Mouse (Mus musculus): ENCODE measurements around the gene Fam83g. TPM values are rescaled to one million over a fixed set of nuclear protein-coding genes. Genes with fewer than 3 reads are reported as not detected.
A peak's percentile ranks its signal among the peaks of the same experiment; 100 is the strongest.

Gene Fam83g
- total and polyA plus RNA-seq, 2 experiments from 2014 or later = 0.10 to 0.21 TPM

DNA sequence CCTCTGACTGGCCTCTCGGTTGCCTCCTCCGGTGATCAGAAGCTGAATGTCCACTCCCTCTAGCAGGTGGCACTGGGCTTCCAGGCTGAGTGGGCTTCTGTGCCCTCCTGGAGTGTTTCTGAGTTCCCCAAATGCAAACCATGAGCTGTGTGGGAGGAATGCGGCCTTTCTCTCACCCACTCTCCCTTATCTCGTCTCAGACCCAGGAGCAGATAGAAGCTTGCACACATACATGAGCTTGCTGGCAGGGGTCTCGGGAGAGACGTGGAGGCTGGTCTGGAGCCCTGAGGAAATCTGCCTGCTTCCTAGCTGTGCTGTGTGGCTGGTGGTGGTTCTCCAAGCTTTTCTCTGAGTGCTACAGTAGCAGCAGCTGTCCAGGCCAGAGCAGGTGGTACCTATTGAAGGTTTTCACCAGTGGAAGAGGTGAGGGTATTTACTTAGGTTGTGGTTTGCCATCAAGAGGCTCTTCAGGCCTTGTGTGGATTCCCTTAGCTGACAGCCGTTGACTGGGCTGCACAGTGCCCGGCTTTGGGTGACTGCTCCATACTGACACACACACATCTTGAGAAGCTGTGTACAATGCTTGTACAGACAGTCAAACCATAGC lies 1.3 kb downstream of the Fam83g start:
- TF ChIP-seq CTCF (IDR thresholded peaks at IDR 0.05; ENCODE audit: low read depth) = no peak
- no peak for DNase-seq (ENCODE audit: low spot score)
- Histone ChIP-seq H3K9me3 (ENCODE audit: low read length) (no peaks in the 10 kb centered on the region), H3K9ac (replicated peaks; ENCODE audit: low read length) (no peak overlapping the region), H3K27ac (no peak overlapping the region), H3K27me3 (ENCODE audit: insufficient read depth, low read length) (peaks cover 24% of the 10 kb centered on the region), H3K36me3 (ENCODE audit: insufficient read depth, low read length) (no peaks in the 10 kb centered on the region), H3K4me2 (ENCODE audit: low read depth, low read length) (no peak overlapping the region), H3K4me1 (ENCODE audit: insufficient read depth, low read length) (no peaks in the 10 kb centered on the region), H3K4me3 (ENCODE audit: low read length) (no peak overlapping the region)
- 69% methylated on average over 8 of the region's 8 CpGs for WGBS
- ATAC-seq = no peak

DNA sequence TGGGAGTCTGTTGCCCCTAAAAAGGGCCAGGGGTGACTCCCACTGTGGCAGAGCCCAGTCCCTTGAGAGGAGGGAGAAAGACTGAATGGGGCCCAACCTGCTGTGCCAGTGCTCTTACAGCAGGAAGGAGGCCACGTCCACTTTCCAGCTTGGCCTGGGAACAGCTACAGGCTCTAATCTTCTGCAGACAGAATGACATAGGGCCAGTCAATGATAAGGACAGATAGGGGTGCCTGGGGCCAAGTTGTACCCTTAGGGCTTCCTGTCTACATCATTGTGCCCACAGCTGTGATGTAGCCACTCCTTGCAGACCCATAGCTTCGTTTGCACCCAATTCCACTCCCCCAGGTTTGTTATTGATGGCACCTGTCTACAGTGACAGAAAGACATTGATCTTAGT lies 2.2 kb downstream of the Fam83g start:
- Histone ChIP-seq H3K27ac (no peak overlapping the region), H3K9me3 (ENCODE audit: low read length) (no peaks in the 10 kb centered on the region), H3K36me3 (ENCODE audit: insufficient read depth, low read length) (no peaks in the 10 kb centered on the region), H3K4me1 (ENCODE audit: insufficient read depth, low read length) (no peaks in the 10 kb centered on the region), H3K4me2 (ENCODE audit: low read depth, low read length) (no peak overlapping the region), H3K4me3 (ENCODE audit: low read length) (no peak overlapping the region), H3K27me3 (ENCODE audit: insufficient read depth, low read length) (peaks cover 24% of the 10 kb centered on the region), H3K9ac (replicated peaks; ENCODE audit: low read length) (no peak overlapping the region)
- TF ChIP-seq CTCF (IDR thresholded peaks at IDR 0.05; ENCODE audit: low read depth) = no peak
- ATAC-seq = no peak
- no peak for DNase-seq (ENCODE audit: low spot score)
- 65% methylated on average over 2 of the region's 2 CpGs for WGBS

DNA sequence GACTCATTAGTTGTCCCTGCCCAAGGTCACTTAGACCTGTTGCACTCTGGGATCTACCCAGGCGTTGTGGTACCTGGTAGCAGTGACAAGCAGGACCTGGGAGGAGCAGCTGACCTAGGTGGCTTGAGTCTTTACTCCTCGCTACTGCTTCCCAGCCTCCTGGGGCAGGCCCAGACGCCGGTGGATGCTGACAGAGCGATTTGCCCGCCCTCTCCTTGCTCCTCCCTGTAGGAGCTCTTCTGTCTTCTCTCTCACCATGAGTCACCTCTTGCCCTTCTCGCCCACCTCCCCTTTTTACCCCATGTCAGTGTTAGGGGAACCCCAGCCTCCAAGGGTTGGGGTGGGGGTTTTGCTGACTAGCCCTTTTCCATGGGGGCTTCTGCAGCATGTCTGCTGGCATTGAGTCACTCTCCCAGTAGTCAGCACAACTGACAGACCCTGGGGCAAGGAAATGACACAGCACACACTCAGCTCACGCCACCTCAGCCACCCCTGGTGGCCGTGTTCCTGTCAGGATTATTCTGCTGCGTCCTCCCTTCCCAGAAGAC lies 3.1 kb downstream of the Fam83g start:
- Histone ChIP-seq H3K4me2 (ENCODE audit: low read depth, low read length) (no peak overlapping the region), H3K36me3 (ENCODE audit: insufficient read depth, low read length) (no peaks in the 10 kb centered on the region), H3K27me3 (ENCODE audit: insufficient read depth, low read length) (peaks cover 24% of the 10 kb centered on the region), H3K9me3 (ENCODE audit: low read length) (no peaks in the 10 kb centered on the region), H3K27ac (no peak overlapping the region), H3K9ac (replicated peaks; ENCODE audit: low read length) (no peak overlapping the region), H3K4me3 (ENCODE audit: low read length) (no peak overlapping the region), H3K4me1 (ENCODE audit: insufficient read depth, low read length) (no peaks in the 10 kb centered on the region)
- 42% methylated on average over 10 of the region's 10 CpGs for WGBS
- DNase-seq (ENCODE audit: low spot score) (no peak), ATAC-seq (no peak)
- no peak for TF ChIP-seq CTCF (IDR thresholded peaks at IDR 0.05; ENCODE audit: low read depth)

DNA sequence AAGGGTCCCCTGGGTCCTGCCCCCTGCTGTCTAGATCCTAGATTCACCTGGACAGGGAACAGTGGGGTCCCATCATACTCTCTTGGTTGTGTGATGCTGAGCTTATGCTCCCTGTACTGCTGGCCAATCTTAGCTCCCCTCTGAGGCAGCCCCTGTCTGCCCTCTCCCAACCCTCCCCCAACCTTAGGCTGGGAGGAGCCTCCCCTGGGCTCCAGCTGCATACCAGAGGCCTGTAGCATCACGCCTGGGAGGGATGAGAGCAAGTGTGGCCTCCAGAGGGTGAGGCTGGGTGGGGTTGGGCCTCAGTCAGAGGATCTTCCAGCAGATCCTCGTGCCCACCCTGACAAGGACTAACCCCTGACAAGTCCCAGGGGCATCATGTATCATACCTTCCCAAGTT lies 3.7 kb downstream of the Fam83g start:
- TF ChIP-seq CTCF (IDR thresholded peaks at IDR 0.05; ENCODE audit: low read depth) = no peak
- H3K36me3 ChIP-seq (ENCODE audit: insufficient read depth, low read length) = no peaks in the 10 kb centered on the region
- no peak overlapping the region for H3K27ac ChIP-seq
- no peak overlapping the region for H3K4me3 ChIP-seq (ENCODE audit: low read length)
- ATAC-seq (no peak), DNase-seq (ENCODE audit: low spot score) (no peak)
- no peak overlapping the region for H3K4me2 ChIP-seq (ENCODE audit: low read depth, low read length)
- no peak overlapping the region for H3K9ac ChIP-seq (replicated peaks; ENCODE audit: low read length)
- no peaks in the 10 kb centered on the region for H3K9me3 ChIP-seq (ENCODE audit: low read length)
- peaks cover 24% of the 10 kb centered on the region for H3K27me3 ChIP-seq (ENCODE audit: insufficient read depth, low read length)
- no peaks in the 10 kb centered on the region for H3K4me1 ChIP-seq (ENCODE audit: insufficient read depth, low read length)
- WGBS = 77% methylated on average over 2 of the region's 2 CpGs

DNA sequence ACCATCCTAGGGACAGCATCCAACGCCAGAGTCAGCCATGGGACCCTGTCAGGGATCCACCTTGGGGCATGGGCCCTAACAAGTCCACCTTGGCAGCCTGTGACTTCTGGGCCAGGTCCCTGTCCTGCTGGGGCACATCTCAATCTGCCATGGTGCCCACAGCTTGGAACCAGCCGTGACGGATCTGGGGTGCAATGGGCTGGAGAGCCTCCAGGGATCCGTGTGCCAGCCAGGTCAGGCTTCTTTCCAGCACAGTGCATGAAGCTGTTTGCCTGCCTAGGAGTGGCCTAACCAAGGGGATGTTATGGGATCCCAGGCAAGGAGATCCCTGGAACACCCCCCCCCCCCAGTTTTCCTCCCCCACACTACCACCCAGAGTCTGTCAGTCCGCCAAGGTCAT lies 9.1 kb downstream of the Fam83g start:
- H3K9me3 ChIP-seq (ENCODE audit: low read length) = no peaks in the 10 kb centered on the region
- TF ChIP-seq CTCF (IDR thresholded peaks at IDR 0.05; ENCODE audit: low read depth) = no peak
- no peak overlapping the region for H3K9ac ChIP-seq (replicated peaks; ENCODE audit: low read length)
- 71% methylated on average over 5 of the region's 5 CpGs for WGBS
- no peaks in the 10 kb centered on the region for H3K27me3 ChIP-seq (ENCODE audit: insufficient read depth, low read length)
- no peaks in the 10 kb centered on the region for H3K4me1 ChIP-seq (ENCODE audit: insufficient read depth, low read length)
- ATAC-seq (0 out of 2 replicates have a peak, but pooled peaks have one; percentile 38), DNase-seq (ENCODE audit: low spot score) (peak; percentile 8)
- no peak overlapping the region for H3K4me2 ChIP-seq (ENCODE audit: low read depth, low read length)
- no peak overlapping the region for H3K27ac ChIP-seq
- H3K4me3 ChIP-seq (ENCODE audit: low read length) = no peak overlapping the region
- no peaks in the 10 kb centered on the region for H3K36me3 ChIP-seq (ENCODE audit: insufficient read depth, low read length)

DNA sequence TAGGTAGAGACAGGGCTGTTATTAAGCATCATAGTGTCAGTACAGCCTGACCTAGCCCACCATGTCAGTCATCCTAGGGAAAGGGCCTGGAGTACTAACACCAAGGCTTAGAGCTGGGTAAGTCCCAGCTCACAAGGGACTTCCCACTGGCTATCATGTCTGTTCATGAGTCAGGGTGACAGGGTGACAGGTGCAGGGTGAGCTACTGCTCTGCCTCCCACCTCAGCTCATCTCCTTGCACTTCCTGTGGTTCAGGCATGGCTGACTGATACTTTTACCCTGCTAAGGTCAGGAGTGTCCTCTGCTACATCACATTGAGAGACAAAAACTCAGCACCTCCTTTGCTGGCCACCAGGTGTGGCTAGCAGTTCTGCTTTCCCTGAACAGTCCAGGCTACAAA lies 15.0 kb downstream of the Fam83g start:
- TF ChIP-seq CTCF (IDR thresholded peaks at IDR 0.05; ENCODE audit: low read depth) = no peak
- no peaks in the 10 kb centered on the region for H3K9me3 ChIP-seq (ENCODE audit: low read length)
- H3K4me2 ChIP-seq (ENCODE audit: low read depth, low read length) = no peak overlapping the region
- ATAC-seq (no peak), DNase-seq (ENCODE audit: low spot score) (no peak)
- H3K4me3 ChIP-seq (ENCODE audit: low read length) = no peak overlapping the region
- H3K36me3 ChIP-seq (ENCODE audit: insufficient read depth, low read length) = no peaks in the 10 kb centered on the region
- no peak overlapping the region for H3K27ac ChIP-seq
- no peaks in the 10 kb centered on the region for H3K4me1 ChIP-seq (ENCODE audit: insufficient read depth, low read length)
- no peak overlapping the region for H3K9ac ChIP-seq (replicated peaks; ENCODE audit: low read length)
- H3K27me3 ChIP-seq (ENCODE audit: insufficient read depth, low read length) = no peaks in the 10 kb centered on the region

DNA sequence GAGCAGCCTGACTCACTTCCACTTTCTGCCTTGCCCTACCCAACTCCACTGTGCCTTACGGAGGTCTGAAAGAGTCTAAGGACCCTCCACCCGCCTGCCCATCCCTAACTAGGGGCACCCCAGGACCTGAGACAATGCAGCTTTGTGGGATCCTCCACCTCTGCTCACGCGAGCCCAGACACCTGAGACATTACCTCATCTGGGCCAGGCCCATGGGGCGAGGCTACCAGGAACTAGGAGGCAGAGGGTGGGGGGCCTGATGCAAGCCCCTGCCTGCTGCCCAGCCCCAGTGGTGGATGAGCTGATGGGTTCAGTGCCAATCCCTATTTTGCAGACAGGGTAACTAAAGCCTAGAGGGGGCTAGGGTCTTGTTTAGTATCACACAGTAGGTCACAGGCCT lies 15.6 kb downstream of the Fam83g start:
- no peak overlapping the region for H3K4me2 ChIP-seq (ENCODE audit: low read depth, low read length)
- 84% methylated on average over 5 of the region's 5 CpGs for WGBS

More for the DNA sequence above, 15.6 kb downstream of the Fam83g start:
- ATAC-seq (no peak), DNase-seq (ENCODE audit: low spot score) (no peak)
- H3K36me3 ChIP-seq (ENCODE audit: insufficient read depth, low read length) = no peaks in the 10 kb centered on the region
- no peak overlapping the region for H3K9ac ChIP-seq (replicated peaks; ENCODE audit: low read length)
- H3K4me3 ChIP-seq (ENCODE audit: low read length) = no peak overlapping the region
- TF ChIP-seq CTCF (IDR thresholded peaks at IDR 0.05; ENCODE audit: low read depth) = no peak
- H3K27me3 ChIP-seq (ENCODE audit: insufficient read depth, low read length) = no peaks in the 10 kb centered on the region
- H3K4me1 ChIP-seq (ENCODE audit: insufficient read depth, low read length) = no peaks in the 10 kb centered on the region
- H3K27ac ChIP-seq = no peak overlapping the region
- no peaks in the 10 kb centered on the region for H3K9me3 ChIP-seq (ENCODE audit: low read length)

All from hindbrain, postnatal 0 days (tissue).